Mouse (Mus musculus): ENCODE data around the gene Kcnb1. TPM values are rescaled to one million over a fixed set of nuclear protein-coding genes. Genes with fewer than 3 reads are reported as not detected.
"Not testable (repeated sequence)": the region's sequence is repeated elsewhere in the genome, so short reads cannot be mapped to it uniquely, and the experiment has no call there.

The Kcnb1 gene
- polyA plus RNA-seq, 1 experiment, result 2.1 TPM

DNA sequence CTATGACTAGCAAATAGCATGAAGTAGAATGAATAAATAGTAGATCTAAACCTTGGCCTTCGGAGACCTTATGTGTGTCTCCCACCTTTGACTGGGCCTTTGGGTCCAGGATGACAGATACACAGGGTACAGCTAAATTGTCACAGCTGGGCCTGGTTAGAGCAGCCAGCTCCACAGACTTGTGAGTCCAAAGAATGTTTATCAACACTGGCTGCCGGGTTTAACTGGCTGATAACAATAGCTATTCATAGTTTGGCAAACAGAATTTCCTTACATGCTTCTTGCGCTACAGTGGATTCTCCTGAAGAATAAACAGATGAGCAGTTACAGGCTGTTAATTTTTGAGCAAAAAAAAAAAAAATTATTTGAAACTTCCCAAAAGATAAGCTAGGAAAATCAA, 19.0 kb upstream of the Kcnb1 start:
- Histone ChIP-seq H3K4me3 (ENCODE audit: control insufficient read depth, insufficient read depth, low read length) (no peak overlapping the region), H3K27me3 (ENCODE audit: control insufficient read depth, insufficient read depth, low read length) (no peaks in the 10 kb centered on the region), H3K36me3 (ENCODE audit: control insufficient read depth, insufficient read depth, low read length) (no peaks in the 10 kb centered on the region), H3K27ac (ENCODE audit: control insufficient read depth, insufficient read depth, low read length) (no peak overlapping the region), H3K4me1 (replicated peaks; ENCODE audit: control insufficient read depth, insufficient read depth, low read length) (no peaks in the 10 kb centered on the region)
- DNase-seq, result no peak
- WGBS, result 86% methylated on average over 3 of the region's 3 CpGs
- TF ChIP-seq CTCF (IDR thresholded peaks at IDR 0.05; ENCODE audit: borderline replicate concordance, control insufficient read depth, extremely low read depth, insufficient read depth, low read length, poor library complexity) (no peak), POLR2A (IDR thresholded peaks at IDR 0.05; ENCODE audit: control insufficient read depth, extremely low read depth, insufficient read depth, low read length, poor library complexity) (no peak)

DNA sequence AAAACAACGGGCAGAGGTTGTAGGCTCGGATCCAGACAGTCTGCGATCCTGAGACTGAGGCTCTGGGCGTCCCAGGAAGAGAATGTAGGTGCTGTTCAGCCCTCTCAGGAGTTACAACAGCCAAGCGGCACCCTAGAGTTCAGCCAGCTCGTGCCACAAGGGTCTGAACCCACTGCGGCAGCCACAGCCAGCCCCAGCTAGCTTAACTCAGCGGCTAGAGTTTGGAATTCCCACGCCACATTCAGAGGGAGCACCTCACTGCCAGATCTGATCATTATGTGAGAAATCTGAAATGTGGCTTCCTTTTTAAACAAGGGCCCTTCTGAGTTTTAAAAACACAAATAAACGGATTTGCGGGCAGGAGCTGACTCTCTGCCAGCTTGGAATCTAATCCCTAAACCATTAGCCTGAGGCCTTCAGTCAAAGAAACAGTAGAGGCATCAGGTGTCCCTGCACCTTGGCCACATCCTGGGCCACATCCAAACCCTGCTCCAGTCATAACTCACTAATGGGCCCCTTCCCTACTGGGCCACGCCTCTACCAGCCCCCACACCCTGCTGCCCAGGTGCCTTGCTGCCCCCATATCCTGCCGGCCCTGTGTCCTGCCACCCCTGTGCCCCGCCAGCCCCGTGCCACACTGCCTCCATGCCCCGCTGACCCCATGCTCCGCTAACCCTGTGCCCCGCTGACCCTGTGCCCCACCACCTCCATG, 16.1 kb upstream of the Kcnb1 start:
- peaks cover 6% of the 10 kb centered on the region for H3K4me1 ChIP-seq (replicated peaks; ENCODE audit: control insufficient read depth, insufficient read depth, low read length)
- no peaks in the 10 kb centered on the region for H3K27me3 ChIP-seq (ENCODE audit: control insufficient read depth, insufficient read depth, low read length)
- H3K4me3 ChIP-seq (ENCODE audit: control insufficient read depth, insufficient read depth, low read length), result no peak overlapping the region
- 89% methylated on average over 18 of the region's 18 CpGs for WGBS
- H3K27ac ChIP-seq (ENCODE audit: control insufficient read depth, insufficient read depth, low read length), result no peak overlapping the region
- H3K36me3 ChIP-seq (ENCODE audit: control insufficient read depth, insufficient read depth, low read length), result no peaks in the 10 kb centered on the region
- TF ChIP-seq POLR2A (IDR thresholded peaks at IDR 0.05; ENCODE audit: control insufficient read depth, extremely low read depth, insufficient read depth, low read length, poor library complexity) (no peak), CTCF (IDR thresholded peaks at IDR 0.05; ENCODE audit: borderline replicate concordance, control insufficient read depth, extremely low read depth, insufficient read depth, low read length, poor library complexity) (no peak)
- DNase-seq, result no peak

DNA sequence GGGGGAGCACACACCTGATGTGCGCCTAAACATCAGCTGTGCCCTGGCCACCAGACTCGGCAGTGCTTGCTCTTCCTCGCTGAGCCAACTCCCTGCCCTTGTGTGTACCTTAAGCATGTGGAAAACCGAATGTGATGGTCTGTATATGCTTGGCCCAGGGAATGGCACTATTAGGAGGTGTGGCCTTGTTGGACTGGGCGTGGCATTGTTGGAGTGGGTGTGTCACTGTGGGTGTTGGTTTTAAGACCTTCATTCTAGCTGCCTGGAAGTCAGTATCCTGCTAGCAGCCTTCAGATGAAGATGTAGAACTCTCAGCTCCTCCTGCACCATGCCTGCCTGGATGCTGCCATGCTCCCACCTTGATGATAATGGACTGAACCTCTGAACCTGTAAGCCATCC, 14.7 kb upstream of the Kcnb1 start:
- 81% methylated on average over 5 of the region's 5 CpGs for WGBS
- not testable (repeated sequence) for H3K4me3 ChIP-seq (ENCODE audit: control insufficient read depth, insufficient read depth, low read length); H3K27me3 ChIP-seq (ENCODE audit: control insufficient read depth, insufficient read depth, low read length); H3K36me3 ChIP-seq (ENCODE audit: control insufficient read depth, insufficient read depth, low read length); H3K4me1 ChIP-seq (replicated peaks; ENCODE audit: control insufficient read depth, insufficient read depth, low read length); H3K27ac ChIP-seq (ENCODE audit: control insufficient read depth, insufficient read depth, low read length); DNase-seq

GRCm38 (mm10) chr2:167203505-167204166, 13.7 kb upstream of the Kcnb1 start:
- no peaks in the 10 kb centered on the region for H3K27me3 ChIP-seq (ENCODE audit: control insufficient read depth, insufficient read depth, low read length)
- DNase-seq, result no peak
- TF ChIP-seq POLR2A (IDR thresholded peaks at IDR 0.05; ENCODE audit: control insufficient read depth, extremely low read depth, insufficient read depth, low read length, poor library complexity) (no peak), CTCF (IDR thresholded peaks at IDR 0.05; ENCODE audit: borderline replicate concordance, control insufficient read depth, extremely low read depth, insufficient read depth, low read length, poor library complexity) (no peak)
- no peak overlapping the region for H3K4me3 ChIP-seq (ENCODE audit: control insufficient read depth, insufficient read depth, low read length)
- H3K36me3 ChIP-seq (ENCODE audit: control insufficient read depth, insufficient read depth, low read length), result no peaks in the 10 kb centered on the region
- H3K27ac ChIP-seq (ENCODE audit: control insufficient read depth, insufficient read depth, low read length), result no peak overlapping the region
- peaks cover 6% of the 10 kb centered on the region for H3K4me1 ChIP-seq (replicated peaks; ENCODE audit: control insufficient read depth, insufficient read depth, low read length)
- 73% methylated on average over 7 of the region's 7 CpGs for WGBS

GRCm38 (mm10) chr2:167201463-167202291, 11.7 kb upstream of the Kcnb1 start:
- no peak overlapping the region for H3K4me3 ChIP-seq (ENCODE audit: control insufficient read depth, insufficient read depth, low read length)
- no peaks in the 10 kb centered on the region for H3K36me3 ChIP-seq (ENCODE audit: control insufficient read depth, insufficient read depth, low read length)
- H3K4me1 ChIP-seq (replicated peaks; ENCODE audit: control insufficient read depth, insufficient read depth, low read length), result peaks cover 6% of the 10 kb centered on the region
- 49% methylated on average over 16 of the region's 16 CpGs for whole genome bisulfite sequencing
- no peak for TF ChIP-seq POLR2A (IDR thresholded peaks at IDR 0.05; ENCODE audit: control insufficient read depth, extremely low read depth, insufficient read depth, low read length, poor library complexity)
- TF ChIP-seq CTCF (IDR thresholded peaks at IDR 0.05; ENCODE audit: borderline replicate concordance, control insufficient read depth, extremely low read depth, insufficient read depth, low read length, poor library complexity), result no peak
- H3K27ac ChIP-seq (ENCODE audit: control insufficient read depth, insufficient read depth, low read length), result no peak overlapping the region
- DNase-seq, result peak; percentile 20
- H3K27me3 ChIP-seq (ENCODE audit: control insufficient read depth, insufficient read depth, low read length), result no peaks in the 10 kb centered on the region

DNA sequence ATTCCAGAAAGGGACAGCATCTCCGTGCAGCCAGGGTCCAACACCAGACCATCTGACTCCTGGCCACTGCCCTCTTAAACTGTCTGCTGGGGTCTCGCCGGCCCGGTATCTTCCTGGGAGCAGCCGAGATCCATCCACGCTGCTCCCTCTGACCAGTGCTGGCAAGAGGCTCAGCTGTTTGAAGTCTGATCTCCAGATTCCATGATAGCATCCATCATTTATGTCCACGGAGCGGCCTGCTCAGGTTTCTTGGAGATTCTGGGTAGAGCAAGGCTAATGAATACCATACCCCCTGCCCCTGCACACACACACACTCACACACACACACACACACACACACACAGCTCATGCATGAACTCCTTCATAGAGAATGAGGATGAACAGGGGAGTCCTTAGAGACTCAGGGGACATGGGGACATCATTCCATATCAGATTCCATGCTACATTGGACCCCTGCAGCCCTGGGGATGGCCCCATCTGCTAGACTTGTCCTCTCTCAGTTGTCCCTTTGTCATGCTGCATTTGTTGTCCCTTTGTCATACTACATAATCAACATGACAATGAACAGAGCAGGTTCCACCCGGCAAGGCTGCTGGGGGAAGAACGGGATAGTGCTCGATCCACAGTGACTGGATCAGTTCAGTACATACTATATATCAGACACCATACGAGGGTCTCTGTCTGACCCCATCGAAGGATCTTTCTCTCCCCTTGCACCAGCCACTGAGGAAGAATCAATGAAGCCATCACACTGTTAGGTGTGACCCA, 8.9 kb upstream of the Kcnb1 start:
- H3K27me3 ChIP-seq (ENCODE audit: control insufficient read depth, insufficient read depth, low read length), result no peaks in the 10 kb centered on the region
- no peaks in the 10 kb centered on the region for H3K36me3 ChIP-seq (ENCODE audit: control insufficient read depth, insufficient read depth, low read length)
- WGBS, result 79% methylated on average over 13 of the region's 13 CpGs
- H3K4me3 ChIP-seq (ENCODE audit: control insufficient read depth, insufficient read depth, low read length), result no peak overlapping the region
- no peak for DNase-seq
- peaks cover 6% of the 10 kb centered on the region for H3K4me1 ChIP-seq (replicated peaks; ENCODE audit: control insufficient read depth, insufficient read depth, low read length)
- TF ChIP-seq CTCF (IDR thresholded peaks at IDR 0.05; ENCODE audit: borderline replicate concordance, control insufficient read depth, extremely low read depth, insufficient read depth, low read length, poor library complexity) (no peak), POLR2A (IDR thresholded peaks at IDR 0.05; ENCODE audit: control insufficient read depth, extremely low read depth, insufficient read depth, low read length, poor library complexity) (no peak)
- H3K27ac ChIP-seq (ENCODE audit: control insufficient read depth, insufficient read depth, low read length), result no peak overlapping the region
